Mouse (Mus musculus) midbrain, embryonic 11.5 days (tissue): ENCODE results near the gene Epha3. TPM values are rescaled to one million over a fixed set of nuclear protein-coding genes. Genes with fewer than 3 reads are reported as not detected.

ENCODE experiments used
- ATAC-seq: fragments of 200-750 bp; cut with Nextera tagmentation; 2 replicates; pipeline ENCODE4 v1.8.0; 2017; ENCODE audit warnings: moderate TSS enrichment, moderate library complexity; ENCODE audit not compliant: low FRiP score
- DNase-seq: peaks from one replicate; pipeline ENCODE4 v3.0.0; 2015; ENCODE audit warnings: low spot score; ENCODE audit errors: missing footprints
- H3K27ac ChIP-seq: fragments of 300-500 bp; sonication (generic); 2 replicates; pipeline ENCODE4 v1.5.1; 2014; ENCODE audit warnings: low read depth, low read length
- H3K27me3 ChIP-seq: fragments of 300-500 bp; sonication (generic); 2 replicates; pipeline ENCODE4 v1.6.1; 2014; ENCODE audit warnings: mild to moderate bottlenecking, low read length, moderate library complexity, mixed read lengths; ENCODE audit not compliant: control insufficient read depth, insufficient read depth
- H3K36me3 ChIP-seq: fragments of 300-500 bp; sonication (generic); 2 replicates; pipeline ENCODE4 v1.6.1; 2014; ENCODE audit warnings: mild to moderate bottlenecking, low read length, moderate library complexity, mixed read lengths; ENCODE audit not compliant: control insufficient read depth, insufficient read depth
- H3K4me1 ChIP-seq: fragments of 300-500 bp; sonication (generic); 2 replicates; pipeline ENCODE4 v1.6.1; 2014; ENCODE audit warnings: low read length; ENCODE audit not compliant: control insufficient read depth, insufficient read depth
- H3K4me2 ChIP-seq: fragments of 300-500 bp; sonication (generic); 2 replicates; pipeline ENCODE4 v1.6.1; 2014; ENCODE audit warnings: mild to moderate bottlenecking, moderate library complexity
- H3K4me3 ChIP-seq: fragments of 300-500 bp; sonication (generic); 2 replicates; pipeline ENCODE4 v1.5.1; 2014; ENCODE audit warnings: low read depth, low read length
- H3K9ac ChIP-seq: fragments of 300-500 bp; sonication (generic); 2 replicates; pipeline ENCODE4 v1.6.1; 2014; ENCODE audit warnings: low read length
- H3K9me3 ChIP-seq: fragments of 300-500 bp; sonication (generic); 2 replicates; pipeline ENCODE4 v1.6.1; 2016; ENCODE audit warnings: low read length; ENCODE audit not compliant: control insufficient read depth
- WGBS: fragments of 180-500 bp; shearing (Covaris S2); extraction: QIAGEN DNeasy Blood & Tissue Kit; methylation state at CpG from one replicate; pipeline ENCODE4 v1.1.7; 2014; 5-methylcytosine and 5-hydroxymethylcytosine counted together
- polyA plus RNA-seq: library from polyadenylated mRNA; unstranded; fragments of >200 nt; fragmentation: Nextera tagmentation; extraction: Ambion mirVana; gene quantifications from 2 replicates; pipeline ENCODE4 v1.2.1, GENCODE M21; 2014

Gene Epha3
- polyA plus RNA-seq, 1 experiment from 2014 or later, result 35.0 TPM

DNA sequence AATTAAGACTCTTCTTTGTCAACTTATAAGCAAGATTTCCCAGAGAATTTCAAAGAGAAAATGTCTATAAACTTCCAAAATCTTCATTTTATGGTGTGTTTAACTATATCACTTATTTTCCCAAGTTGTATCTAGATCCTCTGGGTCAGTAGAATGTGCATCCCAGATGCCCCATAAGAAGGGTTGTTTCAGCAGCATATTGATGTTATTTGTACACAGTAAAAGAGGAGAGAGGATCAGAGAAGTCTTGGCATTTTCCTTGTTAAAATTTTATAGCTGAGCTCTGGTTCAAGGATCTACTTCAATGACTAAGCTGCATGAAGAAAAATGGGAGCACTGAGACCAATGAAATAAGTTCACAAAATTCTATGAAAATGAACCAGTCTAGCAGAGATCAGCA is 324.5 kb downstream of the Epha3 start:
- Histone ChIP-seq H3K36me3 (no peaks in the 10 kb centered on the region), H3K9me3 (no peaks in the 10 kb centered on the region), H3K4me2 (no peak overlapping the region), H3K4me1 (no peaks in the 10 kb centered on the region), H3K9ac (no peak overlapping the region), H3K27me3 (no peaks in the 10 kb centered on the region), H3K4me3 (no peak overlapping the region), H3K27ac (no peak overlapping the region)
- no peak for DNase-seq
- ATAC-seq, result no peak

DNA sequence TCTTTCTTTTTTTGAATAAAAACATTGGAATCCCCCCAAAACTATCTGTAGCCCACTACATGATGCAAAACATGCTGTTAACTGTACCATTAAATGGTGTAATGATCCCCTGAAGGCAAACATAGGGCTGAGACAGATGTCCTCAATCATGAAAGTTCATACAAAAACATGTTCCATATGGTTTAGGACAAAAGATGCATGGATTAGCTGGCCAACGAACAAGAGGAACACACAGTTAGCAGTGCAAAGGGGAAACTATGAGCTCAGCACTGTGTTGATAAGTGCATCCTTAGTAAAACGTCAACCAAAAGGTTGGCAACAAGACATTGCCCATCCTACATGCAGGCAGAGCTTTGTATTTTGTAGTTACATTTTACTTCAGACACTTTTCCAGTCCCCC is 335.2 kb downstream of the Epha3 start:
- ATAC-seq (no peak), DNase-seq (no peak)
- Histone ChIP-seq H3K4me3 (no peak overlapping the region), H3K36me3 (no peaks in the 10 kb centered on the region), H3K4me2 (no peak overlapping the region), H3K9ac (no peak overlapping the region), H3K27ac (no peak overlapping the region), H3K9me3 (no peaks in the 10 kb centered on the region), H3K27me3 (no peaks in the 10 kb centered on the region), H3K4me1 (no peaks in the 10 kb centered on the region)
- 68% methylated on average over 2 of the region's 2 CpGs for WGBS

DNA sequence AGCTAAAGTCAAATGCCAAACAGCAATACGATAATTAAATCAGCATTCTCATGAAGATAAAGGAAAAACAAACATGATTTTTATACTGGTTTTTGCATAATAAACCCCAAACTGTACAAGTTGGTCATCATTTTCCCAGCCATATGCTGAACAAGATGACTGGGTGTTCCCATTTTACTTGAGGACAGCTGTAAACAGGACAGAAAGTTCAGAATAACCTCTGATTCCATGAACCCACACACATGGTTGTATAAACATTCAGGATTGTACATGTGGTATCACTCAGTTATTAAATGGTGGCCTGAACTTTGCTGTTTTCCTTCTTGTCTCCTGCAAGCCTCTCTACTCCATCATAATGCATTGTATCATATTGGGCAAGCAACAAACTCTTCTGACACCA is 346.3 kb downstream of the Epha3 start:
- Histone ChIP-seq H3K27ac (no peak overlapping the region), H3K27me3 (no peaks in the 10 kb centered on the region), H3K9me3 (no peaks in the 10 kb centered on the region), H3K9ac (no peak overlapping the region), H3K36me3 (no peaks in the 10 kb centered on the region), H3K4me2 (no peak overlapping the region), H3K4me3 (no peak overlapping the region), H3K4me1 (no peaks in the 10 kb centered on the region)
- 80% methylated on average over 1 of the region's 1 CpGs for WGBS
- no peak for DNase-seq
- no peak for ATAC-seq

DNA sequence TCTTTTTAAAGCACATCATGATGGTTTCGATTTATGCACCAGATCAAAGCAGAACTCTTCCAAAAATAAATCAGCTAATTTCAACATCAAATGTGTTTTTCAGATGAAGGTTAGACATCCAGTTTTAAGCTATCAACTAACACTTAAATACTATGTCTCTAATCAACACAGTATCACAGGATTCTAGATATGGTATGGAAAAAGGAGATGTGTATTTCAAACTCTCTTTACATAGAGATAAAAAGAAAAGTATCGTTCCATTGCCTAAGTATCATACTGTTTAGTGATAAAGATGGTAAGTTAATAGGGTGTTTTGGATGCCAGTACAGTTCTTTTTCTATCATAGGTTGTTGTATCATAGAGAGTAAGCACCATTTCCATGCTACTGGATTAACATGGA is 353.9 kb downstream of the Epha3 start:
- Histone ChIP-seq H3K27ac (no peak overlapping the region), H3K4me1 (no peaks in the 10 kb centered on the region), H3K9ac (no peak overlapping the region), H3K27me3 (no peaks in the 10 kb centered on the region), H3K4me2 (no peak overlapping the region), H3K4me3 (no peak overlapping the region), H3K36me3 (no peaks in the 10 kb centered on the region), H3K9me3 (no peaks in the 10 kb centered on the region)
- no peak for DNase-seq
- 89% methylated on average over 2 of the region's 2 CpGs for WGBS
- ATAC-seq, result no peak

DNA sequence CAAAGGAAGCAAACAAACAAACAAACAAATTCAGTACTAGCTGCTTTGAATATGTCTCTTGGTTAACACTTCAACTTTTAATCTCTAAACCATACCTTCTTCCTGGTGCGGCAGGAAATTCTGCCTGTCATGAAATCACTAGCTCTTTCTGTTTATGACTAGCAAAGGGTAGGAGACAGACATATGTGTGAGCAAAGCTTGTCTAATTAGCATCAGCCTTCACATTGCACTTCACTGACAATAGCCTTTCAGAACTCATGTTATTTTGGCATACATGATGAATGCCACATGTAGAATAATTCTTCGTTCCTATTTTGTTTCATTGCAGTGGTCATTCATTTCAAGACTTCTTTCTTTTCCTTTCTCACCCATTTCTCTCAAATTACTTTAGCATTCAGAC is 357.5 kb downstream of the Epha3 start:
- no peaks in the 10 kb centered on the region for H3K9me3 ChIP-seq
- no peaks in the 10 kb centered on the region for H3K4me1 ChIP-seq
- H3K27ac ChIP-seq, result no peak overlapping the region
- H3K27me3 ChIP-seq, result no peaks in the 10 kb centered on the region
- H3K9ac ChIP-seq, result no peak overlapping the region
- no peaks in the 10 kb centered on the region for H3K36me3 ChIP-seq
- no peak overlapping the region for H3K4me3 ChIP-seq
- 88% methylated on average over 2 of the region's 2 CpGs for WGBS
- no peak for DNase-seq
- H3K4me2 ChIP-seq, result no peak overlapping the region
- ATAC-seq, result no peak

DNA sequence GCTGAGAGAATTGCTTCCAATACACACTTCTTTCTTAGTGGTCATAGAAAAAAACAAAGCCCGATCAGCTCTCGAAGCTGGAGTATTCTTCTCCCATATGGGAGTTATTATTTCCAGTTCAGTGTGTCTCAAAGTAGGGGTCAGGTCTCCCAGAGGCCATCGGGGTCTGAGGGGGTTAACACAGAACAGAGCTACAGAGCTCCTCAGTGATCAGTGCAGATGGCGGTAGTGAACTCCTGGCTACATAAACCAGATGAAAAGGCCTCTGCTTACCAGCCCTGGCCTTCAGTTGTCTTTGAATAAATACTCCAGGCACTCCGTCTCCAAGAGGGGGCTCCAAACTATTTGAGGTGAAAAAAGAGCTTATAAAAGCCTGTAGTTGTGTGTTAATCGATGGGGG is 362.5 kb downstream of the Epha3 start:
- H3K4me1 ChIP-seq, result no peaks in the 10 kb centered on the region
- no peaks in the 10 kb centered on the region for H3K36me3 ChIP-seq
- no peaks in the 10 kb centered on the region for H3K9me3 ChIP-seq
- H3K9ac ChIP-seq, result no peak overlapping the region
- H3K4me2 ChIP-seq, result no peak overlapping the region
- 60% methylated on average over 6 of the region's 6 CpGs for WGBS
- no peaks in the 10 kb centered on the region for H3K27me3 ChIP-seq
- no peak overlapping the region for H3K4me3 ChIP-seq
- H3K27ac ChIP-seq, result no peak overlapping the region
- no peak for DNase-seq
- ATAC-seq, result peak; percentile 90

DNA sequence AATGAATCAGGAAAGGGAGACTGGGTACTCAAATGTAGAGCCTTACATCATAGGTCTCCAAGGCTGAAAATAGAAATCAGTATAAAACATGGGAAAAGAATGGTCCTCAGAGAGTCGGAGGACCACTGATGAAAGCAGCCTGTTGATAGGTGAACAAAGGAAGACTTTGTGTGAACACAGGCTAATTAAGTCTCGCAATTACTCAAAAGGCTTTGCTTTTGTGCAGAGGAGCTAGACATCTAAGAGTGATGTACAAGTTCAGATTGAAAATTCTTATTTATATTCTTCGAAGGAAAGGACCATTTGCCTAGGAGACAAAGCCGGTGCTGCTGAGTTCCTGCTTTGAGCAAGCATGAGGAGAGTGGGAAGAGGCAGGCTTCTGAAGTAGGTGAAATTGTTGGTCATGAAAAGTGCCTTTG is 363.0 kb downstream of the Epha3 start:
- WGBS, result 70% methylated on average over 4 of the region's 4 CpGs
- Histone ChIP-seq H3K36me3 (no peaks in the 10 kb centered on the region), H3K27ac (no peak overlapping the region), H3K9ac (no peak overlapping the region), H3K4me3 (no peak overlapping the region), H3K27me3 (no peaks in the 10 kb centered on the region), H3K9me3 (no peaks in the 10 kb centered on the region), H3K4me2 (no peak overlapping the region), H3K4me1 (no peaks in the 10 kb centered on the region)
- DNase-seq (no peak), ATAC-seq (peak; percentile 61)
